Mouse (Mus musculus) brain, embryonic 14.5 days (tissue): ENCODE results near the gene Olfr1294.

Experiments used
- CTCF ChIP-seq: fragments of 200-500 bp; IDR thresholded peaks from 2 replicates; pipeline ENCODE4 v1.5.1; 2012; ENCODE audit warnings: inconsistent platforms, mild to moderate bottlenecking, moderate library complexity, borderline replicate concordance; ENCODE audit not compliant: insufficient read depth, insufficient read length; ENCODE audit errors: extremely low read depth
- POLR2A ChIP-seq: fragments of 200-500 bp; IDR thresholded peaks from 2 replicates; pipeline ENCODE4 v1.6.1; 2012; ENCODE audit warnings: mild to moderate bottlenecking, inconsistent platforms, borderline replicate concordance; ENCODE audit not compliant: poor library complexity, insufficient read depth, insufficient read length, severe bottlenecking; ENCODE audit errors: extremely low read depth

DNA sequence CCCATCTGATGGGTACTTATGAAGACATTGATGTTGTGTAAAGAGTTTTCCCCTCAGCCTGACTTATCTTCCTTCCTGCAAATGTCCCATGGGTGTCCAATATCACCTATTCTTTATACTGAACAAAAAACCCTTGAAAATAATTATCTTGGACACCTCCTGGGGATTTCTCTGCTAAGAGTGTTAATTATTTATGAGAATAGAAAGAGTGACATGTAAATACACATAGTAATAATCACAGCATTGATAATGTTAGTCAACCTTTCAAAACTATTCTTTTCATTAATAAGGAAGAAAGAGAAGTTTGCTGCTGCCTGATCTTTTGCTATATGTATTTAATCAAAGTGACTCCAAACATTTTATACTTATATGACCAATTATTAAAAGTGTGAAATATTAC, 29.5 kb upstream of the Olfr1294 start, which contains the start of gene Olfr1295:
- no peak for TF ChIP-seq CTCF
- TF ChIP-seq POLR2A, result no peak
